Mouse (Mus musculus) kidney, postnatal 14 days (tissue): ENCODE data around the gene Atrnl1.

Experiments
- DNase-seq: peaks from one replicate; pipeline ENCODE4 v3.0.0; 2022; ENCODE audit warnings: mixed read lengths

The Atrnl1 gene

DNA sequence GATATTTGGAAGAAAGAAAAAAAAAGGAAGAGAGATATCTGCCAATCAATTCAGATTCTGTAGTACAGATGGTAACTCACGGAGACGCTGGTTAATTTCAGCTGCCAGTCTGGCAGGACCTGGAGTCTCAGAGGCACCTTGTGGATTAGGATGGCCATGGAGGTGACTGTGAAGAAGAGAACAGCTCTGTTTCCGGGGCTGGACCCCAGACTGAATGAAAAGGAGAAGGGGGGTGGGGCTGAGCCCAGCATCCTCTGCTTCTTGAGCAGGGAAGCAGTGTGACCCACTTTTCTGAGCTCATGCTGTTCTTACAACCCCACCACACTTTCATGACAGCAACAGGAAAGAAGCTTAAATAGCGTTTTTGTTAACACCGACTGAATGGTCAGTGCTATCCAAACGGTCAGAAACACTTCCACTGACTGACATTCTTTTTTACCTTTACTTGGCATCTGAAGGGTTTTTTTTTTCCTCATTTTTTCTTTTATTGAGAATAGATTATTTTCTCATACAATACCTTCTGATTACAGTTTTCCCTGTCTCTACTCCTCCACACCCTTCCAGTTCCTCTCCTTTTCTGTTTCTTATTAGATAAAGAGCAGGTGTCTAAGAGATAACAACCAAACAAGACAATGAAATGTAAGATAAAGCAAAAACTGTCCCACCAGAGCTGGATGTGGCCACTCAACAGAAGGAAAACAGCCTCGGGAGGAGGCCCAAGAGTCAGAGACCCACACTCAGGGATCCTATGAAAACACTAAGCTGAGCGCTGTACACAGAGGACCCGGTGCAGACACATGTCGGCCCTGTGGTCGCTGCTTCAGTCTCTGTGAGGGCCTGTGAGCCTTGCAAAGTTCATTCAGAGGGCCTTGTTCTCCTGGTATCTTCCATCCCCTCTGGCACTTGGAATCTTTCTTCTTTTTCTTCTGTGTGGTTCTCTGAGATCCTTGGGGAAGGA lies 317.0 kb downstream of the Atrnl1 start:
- no peak for DNase-seq

DNA sequence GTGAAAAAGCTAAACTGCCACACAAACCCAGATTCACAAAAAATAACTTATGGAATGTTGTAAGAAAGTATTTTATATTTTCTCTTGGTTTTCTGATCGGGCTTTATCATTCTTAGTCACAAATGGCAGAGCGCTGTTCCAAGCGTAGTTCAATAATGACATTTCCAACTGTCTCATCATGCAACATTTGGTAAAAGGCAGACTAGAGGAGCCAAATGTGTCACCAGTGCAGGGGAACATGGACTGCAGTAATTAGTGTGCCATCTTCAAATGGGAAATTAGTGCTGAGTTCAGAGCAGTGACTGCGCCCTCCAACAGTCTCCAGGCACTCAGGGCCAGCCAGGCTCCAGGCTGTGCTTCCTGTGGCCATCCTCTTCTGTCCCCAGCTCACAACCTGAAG lies 320.8 kb downstream of the Atrnl1 start:
- DNase-seq = no peak

DNA sequence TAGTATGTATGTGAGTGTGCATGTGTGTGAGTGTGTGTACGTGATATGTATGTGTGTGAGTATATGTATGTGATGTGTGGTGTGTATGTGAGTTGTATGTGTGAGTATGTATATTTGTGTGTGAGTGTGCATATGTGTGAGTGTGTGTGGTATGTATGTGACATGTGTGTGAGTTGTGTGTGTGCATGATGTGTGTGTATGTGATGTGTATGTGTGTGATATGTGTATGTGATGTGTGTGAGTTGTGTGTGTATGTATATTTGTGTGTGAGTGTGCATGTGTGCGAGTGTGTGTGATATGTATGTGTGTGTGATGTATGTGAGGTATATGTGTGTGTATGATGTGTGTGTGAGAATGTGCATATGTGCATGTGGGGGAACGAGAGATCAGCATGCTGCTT lies 326.0 kb downstream of the Atrnl1 start:
- no peak for DNase-seq

DNA sequence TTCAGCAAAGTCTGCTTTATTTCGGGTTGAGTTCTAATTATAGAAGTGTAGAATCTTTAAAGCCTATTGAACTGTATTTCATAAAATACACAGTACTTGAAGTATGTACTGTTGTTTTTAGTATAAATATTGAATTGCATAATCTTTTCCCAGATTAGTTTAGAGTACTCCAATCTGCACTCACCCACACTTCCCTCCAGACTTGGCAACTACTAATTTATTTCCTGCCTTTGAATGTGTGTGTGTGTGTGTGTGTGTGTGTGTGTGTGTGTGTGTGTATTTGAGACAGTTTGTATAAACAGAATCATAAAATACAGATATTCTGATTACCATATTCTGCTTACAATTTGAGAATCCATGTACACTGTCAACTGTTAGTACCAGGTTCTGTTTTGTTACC lies 328.3 kb downstream of the Atrnl1 start:
- no peak for DNase-seq

DNA sequence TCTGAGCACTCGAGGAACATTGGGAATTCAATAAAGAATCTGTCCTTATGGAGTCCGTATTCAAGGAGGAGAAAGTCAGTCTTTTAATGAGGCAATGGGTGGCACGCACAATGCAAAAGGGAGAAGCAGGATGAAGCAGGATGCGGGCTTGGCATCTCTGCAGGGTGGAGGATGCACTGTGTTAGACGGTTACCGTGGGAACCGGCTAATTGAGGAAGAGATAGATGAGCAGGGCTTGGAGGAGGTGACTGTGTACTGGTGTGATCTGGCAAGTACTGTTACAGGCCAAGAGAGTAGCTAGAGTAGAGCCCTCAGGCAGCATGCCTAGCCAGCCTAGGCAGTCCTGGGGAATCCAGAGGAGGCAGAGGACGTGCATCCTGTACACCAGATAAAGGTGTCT lies 330.7 kb downstream of the Atrnl1 start:
- no peak for DNase-seq

DNA sequence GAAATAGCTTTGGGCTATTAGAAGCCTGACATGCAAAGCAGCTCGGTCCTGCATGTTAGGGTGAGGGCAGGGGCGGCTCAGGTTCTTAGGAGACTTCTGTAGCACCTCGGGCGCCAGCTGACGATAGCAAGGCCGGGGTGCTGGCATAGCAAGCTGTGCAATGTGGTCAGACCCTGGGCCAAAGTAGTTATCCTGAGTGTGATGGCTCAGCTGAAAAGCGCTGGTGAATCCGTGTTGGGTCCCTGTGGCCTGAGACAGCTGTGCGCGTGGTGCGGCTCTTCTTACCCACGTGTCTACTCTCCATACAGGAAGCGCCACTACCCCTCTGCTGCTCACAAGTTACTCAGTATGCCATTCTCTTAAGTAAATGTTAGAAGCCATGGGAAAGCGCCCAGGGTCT lies 331.4 kb downstream of the Atrnl1 start:
- DNase-seq = no peak

DNA sequence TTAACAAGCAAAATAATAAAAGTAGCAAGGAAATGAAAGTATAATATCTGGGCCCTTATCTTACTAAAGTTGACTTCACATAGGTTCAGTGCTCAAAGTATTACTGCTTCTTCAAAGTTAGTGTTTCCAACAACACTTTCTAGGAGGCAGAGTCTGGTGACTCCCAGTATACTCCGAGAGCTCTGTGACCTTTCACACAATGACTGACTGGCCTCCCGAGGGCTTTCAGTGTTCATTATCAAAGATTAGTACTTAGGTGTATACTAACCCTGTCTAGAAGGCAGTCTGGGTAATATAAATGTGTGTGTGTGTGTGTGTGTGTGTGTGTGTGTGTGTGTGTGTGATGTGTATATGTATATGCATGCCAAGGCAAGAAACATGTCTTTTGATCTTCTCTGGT lies 332.5 kb downstream of the Atrnl1 start:
- no peak for DNase-seq

DNA sequence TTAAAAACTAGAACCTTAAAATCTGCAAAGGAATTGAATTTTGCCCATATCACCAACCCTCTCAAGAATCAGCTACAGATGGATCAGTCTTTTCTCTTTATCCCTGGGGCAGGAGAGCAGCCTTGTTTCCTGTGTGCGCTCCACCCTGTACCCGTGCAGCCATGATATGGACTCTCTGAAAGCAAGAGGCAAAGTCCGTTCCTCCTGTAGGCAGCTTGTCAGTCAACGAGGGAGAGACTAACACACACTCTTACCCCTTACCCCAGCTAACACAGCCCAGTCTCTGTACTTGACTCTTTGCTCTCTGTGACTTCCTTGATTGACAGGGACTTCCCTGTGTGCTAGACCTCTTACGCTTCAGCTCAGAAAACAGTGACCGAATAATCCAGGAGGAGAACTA lies 333.8 kb downstream of the Atrnl1 start:
- no peak for DNase-seq

DNA sequence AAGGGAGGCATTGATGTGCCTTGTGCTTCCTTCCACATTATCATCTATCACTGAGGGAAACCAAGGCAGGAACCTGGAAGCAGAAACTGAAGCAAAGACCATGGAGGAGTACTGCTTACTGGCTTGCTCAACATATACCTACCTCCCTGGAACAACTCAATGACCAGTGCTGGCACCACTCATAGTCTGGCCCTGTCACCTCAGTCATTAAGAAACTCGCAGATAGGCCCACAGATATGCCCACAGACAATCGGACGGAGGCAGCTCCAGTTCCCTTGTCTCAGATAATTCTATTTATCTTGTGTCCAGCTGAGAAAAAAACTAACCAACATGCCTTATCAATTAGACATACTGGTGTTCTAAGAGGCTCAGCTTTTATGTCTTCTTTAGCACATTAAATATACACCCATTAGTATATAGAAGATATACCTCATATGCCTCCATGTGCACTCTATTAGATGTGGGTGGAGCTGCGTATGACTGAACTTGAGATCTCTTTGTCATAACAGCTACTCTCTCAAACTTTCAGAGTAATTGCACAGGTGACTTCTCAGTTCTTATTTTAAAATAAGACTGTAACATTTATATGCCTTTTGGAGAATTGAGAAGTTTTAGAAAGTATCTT lies 334.9 kb downstream of the Atrnl1 start:
- no peak for DNase-seq

DNA sequence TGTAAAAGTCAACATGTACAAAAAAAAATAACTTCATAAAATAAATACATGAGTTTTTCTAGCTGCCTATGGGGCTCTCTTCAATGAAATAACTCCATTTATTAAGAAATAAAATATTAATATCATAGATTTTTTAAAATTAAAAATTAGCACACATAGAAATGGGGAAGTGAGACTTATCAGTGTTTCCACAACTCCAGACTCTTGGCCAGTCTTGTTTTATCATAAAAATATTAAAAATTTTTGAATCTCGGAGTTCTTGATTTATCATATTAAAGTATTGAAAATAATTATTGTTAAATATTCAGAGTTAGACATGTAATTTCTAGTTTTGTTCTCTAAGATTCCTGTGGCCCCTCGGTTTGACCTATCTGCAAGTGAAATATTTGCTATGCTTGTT lies 337.7 kb downstream of the Atrnl1 start:
- no peak for DNase-seq

DNA sequence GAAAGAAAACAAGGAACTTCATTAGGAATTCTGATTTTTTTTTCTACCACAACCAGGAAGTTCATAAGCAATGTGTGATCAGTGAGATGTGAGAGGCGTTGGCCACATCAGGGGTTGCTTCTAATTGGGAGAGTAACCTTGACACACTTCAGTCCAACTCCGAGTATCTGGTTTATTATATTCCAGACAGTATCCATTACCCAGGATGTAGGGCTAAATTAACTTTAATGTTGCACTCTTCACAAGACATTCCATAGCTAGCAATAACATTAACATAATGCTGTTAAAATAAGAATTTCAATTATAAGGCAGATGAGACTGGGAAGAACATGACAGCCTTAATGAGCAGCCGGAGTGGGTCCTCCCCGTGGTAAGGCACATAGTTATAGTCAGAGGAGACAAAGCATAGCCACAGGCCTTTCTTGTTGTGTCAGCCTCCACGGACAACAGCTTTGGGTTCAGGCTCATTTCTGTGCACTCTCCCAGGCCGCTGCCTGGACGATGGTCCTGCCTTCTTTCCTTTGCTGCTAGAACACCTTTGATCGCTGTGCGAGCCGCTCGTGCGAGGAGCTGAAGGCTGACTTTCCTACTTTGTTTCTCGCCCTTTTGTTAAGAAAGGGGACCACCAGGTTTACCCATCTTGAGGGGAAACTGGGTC lies 338.6 kb downstream of the Atrnl1 start:
- no peak for DNase-seq

DNA sequence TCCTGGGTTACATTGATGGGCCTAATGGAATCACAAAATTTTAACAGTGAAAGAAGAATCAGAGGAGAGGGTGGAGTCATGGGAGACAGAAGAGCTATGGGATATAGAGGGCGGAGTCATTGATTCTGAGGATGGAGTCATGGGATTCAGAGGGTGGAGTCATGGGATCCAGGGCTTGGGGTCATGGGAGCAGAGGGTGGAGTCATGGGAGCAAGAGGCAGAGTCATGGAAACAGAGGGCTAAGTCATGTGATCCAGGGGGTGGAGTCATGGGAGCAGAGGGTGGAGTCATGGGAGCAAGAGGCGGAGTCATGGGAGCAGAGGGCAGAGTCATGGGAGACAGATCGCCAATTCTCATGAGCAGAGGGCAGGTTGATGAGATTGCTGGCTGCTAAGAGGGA lies 343.3 kb downstream of the Atrnl1 start:
- DNase-seq = no peak

DNA sequence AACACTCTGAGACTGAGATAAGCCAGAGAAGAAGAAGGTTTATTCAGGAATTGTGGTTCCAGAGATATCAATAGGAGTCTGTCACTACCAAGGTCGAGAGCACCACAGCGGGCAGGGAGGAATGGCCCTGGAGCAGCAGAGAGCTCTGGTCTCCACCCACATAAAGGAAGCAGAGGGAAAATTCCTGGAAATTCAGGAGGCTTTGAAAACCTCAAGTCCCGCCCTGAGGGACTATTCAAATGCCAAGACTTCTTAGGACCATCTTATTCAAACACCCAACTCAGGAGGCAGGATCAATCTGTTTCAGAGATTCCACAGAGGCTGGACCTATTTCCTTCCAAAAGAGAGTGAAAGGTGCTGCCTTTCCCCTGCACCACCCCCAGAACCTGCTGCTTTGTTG lies 345.6 kb downstream of the Atrnl1 start:
- no peak for DNase-seq

DNA sequence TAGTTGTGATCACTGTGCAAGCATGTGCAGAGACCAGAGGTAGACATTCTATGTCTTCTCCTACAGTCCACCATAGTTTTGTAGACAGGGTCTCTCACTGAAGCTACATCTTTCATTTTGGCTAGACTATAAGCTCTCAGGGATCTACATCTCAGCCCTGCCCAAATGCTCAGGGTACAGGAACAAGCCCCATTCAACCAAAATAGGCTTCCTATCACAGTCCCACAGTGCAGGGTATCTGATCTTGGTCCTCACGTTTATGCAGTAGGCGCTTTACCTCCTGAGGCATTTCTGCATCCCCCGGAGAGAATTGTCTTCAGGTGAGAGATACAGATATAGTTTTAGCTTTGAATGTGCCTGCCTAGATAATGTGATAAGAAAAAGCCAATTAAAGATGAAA lies 346.5 kb downstream of the Atrnl1 start:
- DNase-seq = no peak

DNA sequence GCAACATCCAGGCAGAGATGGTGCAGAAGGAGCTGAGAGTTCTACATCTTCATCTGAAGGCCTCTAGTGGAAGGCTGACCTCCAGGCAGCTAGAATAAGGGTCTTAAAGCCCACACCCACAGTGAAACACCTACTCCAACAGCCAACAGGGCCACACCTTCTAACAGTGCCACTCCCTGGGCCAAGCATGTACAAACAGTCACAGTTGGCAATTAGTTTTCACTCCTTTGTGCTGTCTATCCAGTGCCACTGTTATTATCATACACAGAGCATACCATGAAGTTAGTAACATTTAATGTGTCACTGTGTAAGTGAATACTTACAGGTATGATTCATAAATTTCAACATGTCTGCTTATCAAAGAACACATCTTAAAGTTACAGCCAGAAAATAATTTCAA lies 347.3 kb downstream of the Atrnl1 start:
- no peak for DNase-seq

DNA sequence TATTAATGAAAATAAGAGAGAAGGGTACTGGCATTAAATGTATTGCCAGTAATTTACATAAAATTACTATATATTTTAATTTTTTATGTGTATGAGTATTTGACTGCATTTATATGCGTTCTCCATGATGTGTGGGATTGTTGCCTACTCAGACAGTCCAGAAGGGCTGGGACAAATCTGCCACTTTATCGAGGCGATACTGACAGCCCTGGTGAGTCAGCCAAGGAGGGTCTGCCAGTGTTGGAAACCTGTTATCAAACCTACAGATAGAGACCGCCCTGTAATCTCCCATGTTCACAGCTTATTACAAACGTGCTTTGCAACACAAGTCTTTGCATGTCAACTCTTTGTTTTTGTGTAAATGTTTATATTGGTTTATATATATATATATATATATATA lies 347.9 kb downstream of the Atrnl1 start:
- DNase-seq = no peak

DNA sequence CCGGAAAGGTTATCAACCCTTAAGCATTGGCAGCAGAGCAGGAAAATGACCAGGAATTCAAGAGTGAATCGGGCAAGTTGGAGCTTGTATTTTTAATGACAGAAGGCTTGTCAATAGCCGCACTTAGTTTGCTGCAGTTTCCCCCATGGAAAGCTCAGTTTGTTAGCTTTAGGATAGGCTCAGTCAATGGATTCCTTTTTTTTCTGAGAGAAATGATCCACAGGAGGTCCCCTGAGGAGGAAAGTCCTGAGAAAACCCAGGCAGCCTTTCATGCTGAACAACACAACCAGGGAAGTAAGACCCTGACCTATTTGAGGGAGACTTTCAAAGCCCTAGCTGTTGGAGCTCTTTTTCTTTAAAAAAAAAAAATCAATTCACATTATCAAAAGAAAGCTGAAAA lies 350.5 kb downstream of the Atrnl1 start:
- no peak for DNase-seq

DNA sequence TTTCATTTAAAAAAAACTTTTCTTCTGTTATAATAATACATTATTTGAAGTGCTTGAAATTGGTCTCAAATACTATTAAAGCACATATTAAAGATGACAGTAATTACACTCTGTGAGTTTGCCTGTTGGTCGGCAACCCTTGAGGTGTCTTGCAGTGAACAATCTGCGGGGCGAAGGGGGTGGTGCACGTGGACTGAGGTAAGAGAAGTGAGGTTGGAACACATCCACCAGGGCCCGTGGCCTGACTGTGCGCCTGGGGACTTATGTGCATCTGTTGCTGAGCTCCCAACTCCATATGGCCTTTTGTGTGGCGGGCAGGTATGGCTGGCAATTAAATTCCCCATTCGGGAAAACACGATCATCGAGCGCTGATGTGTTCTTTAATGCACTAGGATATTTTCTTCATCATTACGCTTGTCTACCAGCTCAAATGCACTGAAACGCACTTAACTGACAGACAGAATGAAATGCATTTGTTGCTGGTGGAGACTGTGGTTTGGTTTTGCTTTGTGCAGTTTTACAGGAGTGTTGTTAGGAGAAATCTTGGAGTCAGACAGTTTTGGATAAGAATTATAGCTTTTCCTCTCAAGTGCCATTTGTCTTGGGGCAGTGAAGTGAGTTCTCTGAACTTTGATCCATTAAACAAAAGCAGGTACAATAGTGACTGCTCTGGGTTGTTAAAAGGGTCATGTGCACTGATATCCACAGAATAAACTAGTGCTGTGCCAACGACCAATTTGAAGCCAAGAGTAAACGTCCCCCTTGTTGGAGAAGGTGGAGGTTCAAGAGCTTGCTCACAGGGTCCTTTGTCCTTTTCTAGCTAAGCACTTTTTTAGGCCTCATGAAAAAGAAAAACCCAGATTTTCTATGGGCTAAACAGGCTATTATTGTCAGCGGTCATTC lies 351.2 kb downstream of the Atrnl1 start:
- no peak for DNase-seq

DNA sequence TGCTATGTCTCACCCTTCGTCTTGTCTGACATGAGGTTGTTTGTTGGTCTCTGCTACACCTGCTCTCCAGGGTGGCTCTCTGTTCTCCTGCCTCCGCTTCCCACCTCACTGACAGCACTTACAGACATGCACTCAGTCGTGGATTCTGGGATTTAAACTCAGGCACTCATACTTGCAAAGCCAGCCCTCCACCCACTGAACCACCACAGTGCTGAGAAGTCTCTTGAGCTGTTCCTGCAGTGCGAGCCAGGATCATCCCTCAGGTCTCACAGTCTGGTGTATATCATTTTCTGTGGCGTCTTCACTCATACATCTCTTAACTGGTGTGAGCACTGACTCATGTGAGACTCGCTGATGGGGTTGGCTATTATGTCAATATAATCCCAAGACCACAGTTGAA lies 353.0 kb downstream of the Atrnl1 start:
- no peak for DNase-seq

DNA sequence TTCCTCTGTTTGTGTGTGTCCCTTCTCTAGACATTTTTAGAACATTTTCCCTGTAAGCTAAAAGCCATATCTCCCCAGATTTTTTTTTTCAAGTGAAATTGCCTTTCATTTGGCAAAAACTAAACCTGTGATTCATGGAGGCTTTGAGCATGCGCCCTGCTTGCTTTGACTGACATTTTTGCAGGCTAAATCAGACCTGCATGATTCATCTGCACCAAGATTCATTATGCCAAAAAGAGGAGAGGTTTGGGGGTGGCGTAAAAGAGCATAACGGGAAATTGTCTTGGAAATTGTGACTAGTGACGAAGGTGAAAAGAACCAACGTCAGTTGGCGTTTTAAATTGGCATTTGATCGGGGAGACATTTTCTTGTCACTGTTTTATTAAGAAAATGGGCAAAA lies 358.9 kb downstream of the Atrnl1 start:
- DNase-seq = no peak

DNA sequence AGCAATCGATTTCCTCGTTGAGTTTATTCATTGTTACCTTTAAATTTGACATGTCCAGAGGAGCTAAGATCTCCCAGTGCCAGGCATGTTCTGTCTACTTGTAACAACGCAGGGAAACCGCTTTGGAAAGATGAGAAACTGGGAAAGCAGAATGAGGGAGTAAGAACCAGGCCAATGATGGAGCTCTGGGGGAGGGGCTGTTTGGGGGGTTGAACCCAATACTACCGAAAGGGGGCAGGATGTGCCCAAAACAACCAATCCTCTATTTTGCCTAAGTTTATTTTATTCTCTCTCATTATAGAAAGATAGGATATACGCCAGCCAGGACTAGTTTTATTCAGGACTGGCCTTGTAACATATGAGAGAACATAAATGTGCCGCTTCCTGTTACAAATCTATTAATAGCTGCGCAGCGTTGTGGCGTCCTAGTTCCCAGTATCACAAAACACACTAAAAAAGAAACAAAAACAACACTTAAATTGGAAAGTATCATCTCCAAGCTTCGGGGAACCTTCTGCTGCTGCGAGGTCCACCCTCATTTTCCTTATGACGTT lies 359.6 kb downstream of the Atrnl1 start:
- no peak for DNase-seq

DNA sequence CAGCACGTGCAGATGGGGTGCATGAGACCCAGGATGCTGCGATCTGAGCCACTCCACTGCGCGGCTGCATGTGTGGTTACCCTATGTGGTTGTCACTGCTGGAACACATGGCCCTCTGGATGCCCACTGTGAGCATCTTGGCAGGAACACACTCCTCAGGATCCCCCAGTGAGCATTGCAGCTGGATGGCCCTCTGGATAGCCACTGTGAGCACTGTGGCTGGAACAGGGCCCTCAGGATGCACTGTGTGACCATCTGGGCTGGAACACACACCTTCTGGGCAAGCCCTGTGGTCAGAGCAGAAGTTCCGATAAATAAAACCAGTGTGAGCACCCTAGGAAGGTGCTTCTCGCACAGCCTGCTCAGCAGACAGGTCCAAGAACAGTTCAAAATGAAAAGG lies 364.4 kb downstream of the Atrnl1 start:
- DNase-seq = no peak
